Mouse (Mus musculus): Measurements from ENCODE around the gene Usp10. TPM values are rescaled to one million over a fixed set of nuclear protein-coding genes. Genes with fewer than 3 reads are reported as not detected.

Gene Usp10
- polyA plus RNA-seq, 1 experiment: 133 TPM

- H3K4me1 ChIP-seq (ENCODE audit: control insufficient read depth, insufficient read depth, low read length): no peaks in the 10 kb centered on the region
- no peak overlapping the region for H3K4me3 ChIP-seq (replicated peaks; ENCODE audit: control insufficient read depth, low read depth, low read length)
- TF ChIP-seq CTCF (IDR thresholded peaks at IDR 0.05; ENCODE audit: control insufficient read depth, insufficient read depth, low read length): no peak
- TF ChIP-seq POLR2A (IDR thresholded peaks at IDR 0.05; ENCODE audit: borderline replicate concordance, control insufficient read depth, low read depth, low read length): no peak
- 84% methylated on average over 2 of the region's 2 CpGs for WGBS
- H3K27ac ChIP-seq (ENCODE audit: control insufficient read depth, insufficient read depth, low read depth, low read length, poor library complexity): no peak overlapping the region
Observed at GRCm38 (mm10) chr8:119939336-119939735, 29.2 kb downstream of the Usp10 start.

GRCm38 (mm10) chr8:119941471-119941870, 31.3 kb downstream of the Usp10 start:
- Histone ChIP-seq H3K27ac (ENCODE audit: control insufficient read depth, insufficient read depth, low read depth, low read length, poor library complexity) (no peak overlapping the region), H3K4me1 (ENCODE audit: control insufficient read depth, insufficient read depth, low read length) (no peaks in the 10 kb centered on the region; the same call in 1 of the 2 replicates), H3K4me3 (replicated peaks; ENCODE audit: control insufficient read depth, low read depth, low read length) (no peak overlapping the region)
- 94% methylated on average over 18 of the region's 18 CpGs for WGBS
- TF ChIP-seq POLR2A (IDR thresholded peaks at IDR 0.05; ENCODE audit: borderline replicate concordance, control insufficient read depth, low read depth, low read length) (no peak), CTCF (IDR thresholded peaks at IDR 0.05; ENCODE audit: control insufficient read depth, insufficient read depth, low read length) (no peak)

GRCm38 (mm10) chr8:119943616-119944015, 33.5 kb downstream of the Usp10 start:
- TF ChIP-seq CTCF (IDR thresholded peaks at IDR 0.05; ENCODE audit: control insufficient read depth, insufficient read depth, low read length): no peak
- TF ChIP-seq POLR2A (IDR thresholded peaks at IDR 0.05; ENCODE audit: borderline replicate concordance, control insufficient read depth, low read depth, low read length): no peak
- 89% methylated on average over 10 of the region's 10 CpGs for WGBS

GRCm38 (mm10) chr8:119944096-119944811, 34.1 kb downstream of the Usp10 start:
- 68% methylated on average over 9 of the region's 9 CpGs for WGBS
- Histone ChIP-seq H3K4me3 (replicated peaks; ENCODE audit: control insufficient read depth, low read depth, low read length) (no peak overlapping the region), H3K27ac (ENCODE audit: control insufficient read depth, insufficient read depth, low read depth, low read length, poor library complexity) (no peak overlapping the region), H3K4me1 (ENCODE audit: control insufficient read depth, insufficient read depth, low read length) (no peaks in the 10 kb centered on the region; the same call in 1 of the 2 replicates)
- TF ChIP-seq CTCF (IDR thresholded peaks at IDR 0.05; ENCODE audit: control insufficient read depth, insufficient read depth, low read length): peak; percentile 93
- TF ChIP-seq POLR2A (IDR thresholded peaks at IDR 0.05; ENCODE audit: borderline replicate concordance, control insufficient read depth, low read depth, low read length): no peak

More at GRCm38 (mm10) chr8:119943616-119944015, 33.5 kb downstream of the Usp10 start:
- no peak overlapping the region for H3K4me3 ChIP-seq (replicated peaks; ENCODE audit: control insufficient read depth, low read depth, low read length)
- H3K27ac ChIP-seq (ENCODE audit: control insufficient read depth, insufficient read depth, low read depth, low read length, poor library complexity): no peak overlapping the region
- H3K4me1 ChIP-seq (ENCODE audit: control insufficient read depth, insufficient read depth, low read length): no peaks in the 10 kb centered on the region; the same call in 1 of the 2 replicates

GRCm38 (mm10) chr8:119946326-119946865, 36.2 kb downstream of the Usp10 start:
- WGBS: 86% methylated on average over 8 of the region's 8 CpGs
- no peak overlapping the region for H3K27ac ChIP-seq (ENCODE audit: control insufficient read depth, insufficient read depth, low read depth, low read length, poor library complexity)

GRCm38 (mm10) chr8:119947653-119948052, 37.5 kb downstream of the Usp10 start:
- no peaks in the 10 kb centered on the region; the same call in 1 of the 2 replicates for H3K4me1 ChIP-seq (ENCODE audit: control insufficient read depth, insufficient read depth, low read length)
- H3K27ac ChIP-seq (ENCODE audit: control insufficient read depth, insufficient read depth, low read depth, low read length, poor library complexity): no peak overlapping the region
- 91% methylated on average over 19 of the region's 19 CpGs for WGBS
- no peak overlapping the region for H3K4me3 ChIP-seq (replicated peaks; ENCODE audit: control insufficient read depth, low read depth, low read length)
- TF ChIP-seq POLR2A (IDR thresholded peaks at IDR 0.05; ENCODE audit: borderline replicate concordance, control insufficient read depth, low read depth, low read length) (no peak), CTCF (IDR thresholded peaks at IDR 0.05; ENCODE audit: control insufficient read depth, insufficient read depth, low read length) (no peak)

More at GRCm38 (mm10) chr8:119946326-119946865, 36.2 kb downstream of the Usp10 start:
- no peaks in the 10 kb centered on the region; the same call in 1 of the 2 replicates for H3K4me1 ChIP-seq (ENCODE audit: control insufficient read depth, insufficient read depth, low read length)
- no peak for TF ChIP-seq POLR2A (IDR thresholded peaks at IDR 0.05; ENCODE audit: borderline replicate concordance, control insufficient read depth, low read depth, low read length)
- TF ChIP-seq CTCF (IDR thresholded peaks at IDR 0.05; ENCODE audit: control insufficient read depth, insufficient read depth, low read length): no peak
- H3K4me3 ChIP-seq (replicated peaks; ENCODE audit: control insufficient read depth, low read depth, low read length): no peak overlapping the region

- H3K4me1 ChIP-seq (ENCODE audit: control insufficient read depth, insufficient read depth, low read length): no peaks in the 10 kb centered on the region; the same call in 1 of the 2 replicates
- TF ChIP-seq POLR2A (IDR thresholded peaks at IDR 0.05; ENCODE audit: borderline replicate concordance, control insufficient read depth, low read depth, low read length) (no peak), CTCF (IDR thresholded peaks at IDR 0.05; ENCODE audit: control insufficient read depth, insufficient read depth, low read length) (no peak)
- 92% methylated on average over 15 of the region's 15 CpGs for WGBS
Observed at GRCm38 (mm10) chr8:119948340-119948739, 38.2 kb downstream of the Usp10 start.

GRCm38 (mm10) chr8:119952282-119952681, 42.1 kb downstream of the Usp10 start:
- TF ChIP-seq CTCF (IDR thresholded peaks at IDR 0.05; ENCODE audit: control insufficient read depth, insufficient read depth, low read length): no peak
- WGBS: 87% methylated on average over 7 of the region's 7 CpGs
- Histone ChIP-seq H3K4me3 (replicated peaks; ENCODE audit: control insufficient read depth, low read depth, low read length) (no peak overlapping the region), H3K4me1 (ENCODE audit: control insufficient read depth, insufficient read depth, low read length) (no peaks in the 10 kb centered on the region), H3K27ac (ENCODE audit: control insufficient read depth, insufficient read depth, low read depth, low read length, poor library complexity) (no peak overlapping the region)

More at GRCm38 (mm10) chr8:119948340-119948739, 38.2 kb downstream of the Usp10 start:
- H3K27ac ChIP-seq (ENCODE audit: control insufficient read depth, insufficient read depth, low read depth, low read length, poor library complexity): no peak overlapping the region
- no peak overlapping the region for H3K4me3 ChIP-seq (replicated peaks; ENCODE audit: control insufficient read depth, low read depth, low read length)
